Mouse (Mus musculus) skeletal muscle tissue, adult 2 months (tissue): Measurements from ENCODE around the gene Hoxa3.

ENCODE experiments used
- DNase-seq: peaks from one replicate; pipeline ENCODE4 v3.0.0-alpha.2; 2012; ENCODE audit warnings: low read depth, low spot score

Hoxa3 gene

GRCm38 (mm10) chr6:52219234-52219942 is 6.3 kb upstream of the Hoxa3 start:
- DNase-seq: no peak

- DNase-seq: no peak
Observed at GRCm38 (mm10) chr6:52218643-52219215, 5.6 kb upstream of the Hoxa3 start.

GRCm38 (mm10) chr6:52217895-52218642 is 4.9 kb upstream of the Hoxa3 start:
- DNase-seq: no peak

GRCm38 (mm10) chr6:52217459-52217768 is 4.3 kb upstream of the Hoxa3 start:
- peak; percentile 89 for DNase-seq

GRCm38 (mm10) chr6:52216691-52217458 is 3.7 kb upstream of the Hoxa3 start:
- DNase-seq: no peak

GRCm38 (mm10) chr6:52215771-52216535 is 2.8 kb upstream of the Hoxa3 start:
- DNase-seq: no peak

- no peak for DNase-seq
Observed at GRCm38 (mm10) chr6:52215070-52215469, 1.9 kb upstream of the Hoxa3 start.

GRCm38 (mm10) chr6:52214271-52214670 is 1.1 kb upstream of the Hoxa3 start:
- no peak for DNase-seq

GRCm38 (mm10) chr6:52212556-52213118 is 499 bp downstream of the Hoxa3 start:
- no peak for DNase-seq

GRCm38 (mm10) chr6:52211961-52212360 is 1.2 kb downstream of the Hoxa3 start:
- DNase-seq: no peak

GRCm38 (mm10) chr6:52211170-52211935 is 1.8 kb downstream of the Hoxa3 start:
- peak; percentile 77 for DNase-seq

GRCm38 (mm10) chr6:52209685-52210046 is 3.5 kb downstream of the Hoxa3 start:
- no peak for DNase-seq

GRCm38 (mm10) chr6:52208868-52209684 is 4.1 kb downstream of the Hoxa3 start:
- DNase-seq: no peak

GRCm38 (mm10) chr6:52208072-52208867 is 4.9 kb downstream of the Hoxa3 start, which contains the start of gene Hoxa6:
Gene Hoxa6, minus strand, starts transcription at chr6:52208722.
- DNase-seq: no peak

- no peak for DNase-seq
Observed at GRCm38 (mm10) chr6:52207684-52207976, 5.5 kb downstream of the Hoxa3 start.

GRCm38 (mm10) chr6:52206882-52207683 is 6.1 kb downstream of the Hoxa3 start:
- no peak for DNase-seq

GRCm38 (mm10) chr6:52205638-52206621 is 7.2 kb downstream of the Hoxa3 start:
- DNase-seq: no peak
